Mouse (Mus musculus) testis, adult 2 months (tissue): ENCODE data around the gene Snrnp40.

Source experiments
- CTCF ChIP-seq: fragments of 200-500 bp; IDR thresholded peaks from 2 replicates; pipeline ENCODE4 v1.5.1; 2012; ENCODE audit warnings: low read depth, mild to moderate bottlenecking, inconsistent platforms, low read length, moderate library complexity; ENCODE audit not compliant: control insufficient read depth, insufficient read depth, insufficient replicate concordance
- POLR2A ChIP-seq: fragments of 200-500 bp; IDR thresholded peaks from 2 replicates; pipeline ENCODE4 v1.6.1; 2012; ENCODE audit warnings: low read depth, mild to moderate bottlenecking, inconsistent platforms, low read length, moderate library complexity; ENCODE audit not compliant: control insufficient read depth

DNA sequence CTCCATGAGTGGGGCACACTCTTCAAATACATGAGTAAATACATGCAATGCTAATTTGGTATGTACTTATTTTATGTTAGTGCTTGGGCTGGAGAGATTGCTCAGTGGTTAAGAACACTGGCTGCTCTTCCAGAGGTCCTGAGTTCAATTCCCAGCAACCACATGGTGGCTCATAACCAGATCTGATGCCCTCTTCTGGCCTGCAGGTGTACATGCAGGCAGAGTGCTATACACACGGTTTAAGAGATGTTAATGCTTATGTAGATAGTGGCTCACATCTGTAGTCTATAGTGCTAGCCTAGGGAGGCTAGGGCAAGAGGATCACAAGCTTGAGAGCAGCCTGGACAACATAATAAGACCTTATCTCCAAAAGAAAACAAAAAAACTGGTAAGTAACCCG is 20.5 kb downstream of the Snrnp40 start:
- no peak for TF ChIP-seq POLR2A
- no peak for TF ChIP-seq CTCF
